Mouse (Mus musculus) heart, adult 10 weeks (tissue): ENCODE data around the gene Stim2. TPM values are rescaled to one million over a fixed set of nuclear protein-coding genes. Genes with fewer than 3 reads are reported as not detected.

ENCODE experiments used
- polyA plus RNA-seq: library from polyadenylated mRNA; stranded (reverse); fragments of 350-450 nt; fragmentation: Illumina TruSeq; extraction: RNeasy Lipid Tissue Mini Kit (QIAGEN cat#74804); gene quantifications from one replicate; pipeline ENCODE4 v1.2.3, GENCODE M21; 2014; ENCODE audit warnings: low read depth, low replicate concordance

The Stim2 gene
- polyA plus RNA-seq, result 8.9 TPM

DNA sequence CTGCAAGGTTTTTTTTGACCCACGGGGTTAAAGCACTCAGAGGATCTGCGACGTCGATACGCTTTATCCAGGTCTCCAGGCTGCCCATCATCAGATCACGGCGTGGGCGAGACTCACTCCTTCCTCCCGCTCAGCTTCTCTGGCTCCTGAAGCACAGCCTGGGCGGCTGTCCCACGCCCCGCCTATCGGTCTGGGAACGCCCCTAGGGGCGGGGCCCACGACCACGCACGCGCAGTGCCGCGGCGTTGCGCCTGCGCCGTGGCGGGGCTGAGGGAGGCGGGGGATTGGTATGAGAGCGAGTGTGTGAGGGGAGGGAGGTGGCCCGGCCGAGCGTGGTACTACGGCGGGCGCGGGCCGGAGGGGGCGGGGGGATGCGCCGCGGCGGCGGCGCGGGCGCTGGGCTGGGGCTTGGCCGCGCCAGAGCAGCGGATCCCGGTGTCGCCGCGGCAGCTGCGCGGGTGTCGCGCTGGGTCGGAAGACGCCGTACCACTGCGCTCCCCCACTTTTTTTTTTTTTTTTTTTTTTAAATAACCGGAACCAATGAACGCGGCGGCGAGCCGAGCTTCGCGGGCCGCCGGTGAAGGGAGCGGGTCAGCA, at the start of gene Stim2:
Stim2 (plus strand) TSS at position 354 of the 597 bp plus-strand sequence.

Other genes starting within 250 kb of the Stim2 start
- 15.7 TPM for gene Tbc1d19, start 188.9 kb upstream of the Stim2 start, polyA plus RNA-seq